Mouse (Mus musculus) lung, embryonic 15.5 days (tissue): ENCODE data around the gene Lgr5. TPM values are rescaled to one million over a fixed set of nuclear protein-coding genes. Genes with fewer than 3 reads are reported as not detected.

Experiments
- ATAC-seq: fragments of 200-750 bp; cut with Nextera tagmentation; 2 replicates; pipeline ENCODE4 v1.8.0; 2017; ENCODE audit warnings: moderate number of reproducible peaks, borderline replicate concordance; ENCODE audit not compliant: low FRiP score, low TSS enrichment; ENCODE audit errors: extremely low read depth
- H3K27ac ChIP-seq: fragments of 300-500 bp; sonication (generic); 2 replicates; pipeline ENCODE4 v1.5.1; 2015; ENCODE audit warnings: moderate library complexity, mild to moderate bottlenecking, inconsistent platforms
- H3K27me3 ChIP-seq: fragments of 300-500 bp; sonication (generic); 2 replicates; pipeline ENCODE4 v1.6.1; 2015; ENCODE audit warnings: inconsistent platforms
- H3K36me3 ChIP-seq: fragments of 300-500 bp; sonication (generic); 2 replicates; pipeline ENCODE4 v1.6.1; 2015; ENCODE audit warnings: inconsistent platforms
- H3K4me1 ChIP-seq: fragments of 300-500 bp; sonication (generic); 2 replicates; pipeline ENCODE4 v1.6.1; 2015; ENCODE audit warnings: inconsistent platforms
- H3K4me2 ChIP-seq: fragments of 300-500 bp; sonication (generic); 2 replicates; pipeline ENCODE4 v1.6.1; 2015; ENCODE audit warnings: inconsistent platforms, mild to moderate bottlenecking, moderate library complexity
- H3K4me3 ChIP-seq: fragments of 300-500 bp; sonication (generic); 2 replicates; pipeline ENCODE4 v1.5.1; 2015; ENCODE audit warnings: mild to moderate bottlenecking, inconsistent platforms
- H3K9ac ChIP-seq: fragments of 300-500 bp; sonication (generic); 2 replicates; pipeline ENCODE4 v1.6.1; 2015; ENCODE audit warnings: inconsistent platforms
- H3K9me3 ChIP-seq: fragments of 300-500 bp; sonication (generic); 2 replicates; pipeline ENCODE4 v1.6.1; 2016; ENCODE audit warnings: inconsistent platforms
- WGBS: fragments of 180-500 bp; shearing (Covaris S2); methylation state at CpG from one replicate; pipeline ENCODE4 v1.1.7; 2015; 5-methylcytosine and 5-hydroxymethylcytosine counted together
- polyA plus RNA-seq: library from polyadenylated mRNA; unstranded; fragments of >200 nt; fragmentation: Nextera tagmentation; extraction: Ambion mirVana; gene quantifications from 2 replicates; pipeline ENCODE4 v1.2.1, GENCODE M21; 2015

Gene Lgr5
- polyA plus RNA-seq, 1 experiment from 2014 or later: 2.5 TPM

DNA sequence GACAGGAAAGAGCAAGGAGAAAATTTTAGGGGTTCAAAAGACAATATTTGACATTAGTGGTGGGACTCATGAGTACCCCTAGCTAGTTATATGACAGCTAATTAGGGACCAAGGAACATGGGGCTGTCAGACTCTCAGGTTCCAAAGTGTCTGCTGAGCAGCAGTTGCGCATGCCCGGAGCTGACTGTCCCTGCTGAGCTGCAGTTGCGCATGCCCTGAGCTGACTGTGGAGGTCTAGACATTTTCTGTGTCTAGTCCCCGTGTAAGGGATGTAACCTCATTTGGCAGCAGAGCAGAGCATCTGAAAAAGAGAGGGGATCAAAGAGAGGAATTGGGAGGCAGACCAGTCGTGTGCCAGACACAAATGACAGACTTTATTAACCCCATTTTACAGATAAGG, 23.6 kb downstream of the Lgr5 start:
- Histone ChIP-seq H3K4me1 (no peaks in the 10 kb centered on the region), H3K36me3 (no peaks in the 10 kb centered on the region), H3K27me3 (no peaks in the 10 kb centered on the region), H3K9ac (no peak overlapping the region), H3K9me3 (no peaks in the 10 kb centered on the region), H3K4me2 (no peak overlapping the region), H3K4me3 (no peak overlapping the region), H3K27ac (no peak overlapping the region)
- WGBS: 76% methylated on average over 5 of the region's 5 CpGs
- ATAC-seq: no peak

- Histone ChIP-seq H3K4me1 (no peaks in the 10 kb centered on the region), H3K9me3 (no peaks in the 10 kb centered on the region), H3K9ac (no peak overlapping the region), H3K27me3 (no peaks in the 10 kb centered on the region), H3K4me2 (no peak overlapping the region), H3K4me3 (no peak overlapping the region), H3K36me3 (no peaks in the 10 kb centered on the region), H3K27ac (no peak overlapping the region)
- 86% methylated on average over 4 of the region's 4 CpGs for WGBS
- no peak for ATAC-seq
These were observed 24.5 kb downstream of the Lgr5 start for GRCm38 (mm10) chr10:115562911-115563686.

DNA sequence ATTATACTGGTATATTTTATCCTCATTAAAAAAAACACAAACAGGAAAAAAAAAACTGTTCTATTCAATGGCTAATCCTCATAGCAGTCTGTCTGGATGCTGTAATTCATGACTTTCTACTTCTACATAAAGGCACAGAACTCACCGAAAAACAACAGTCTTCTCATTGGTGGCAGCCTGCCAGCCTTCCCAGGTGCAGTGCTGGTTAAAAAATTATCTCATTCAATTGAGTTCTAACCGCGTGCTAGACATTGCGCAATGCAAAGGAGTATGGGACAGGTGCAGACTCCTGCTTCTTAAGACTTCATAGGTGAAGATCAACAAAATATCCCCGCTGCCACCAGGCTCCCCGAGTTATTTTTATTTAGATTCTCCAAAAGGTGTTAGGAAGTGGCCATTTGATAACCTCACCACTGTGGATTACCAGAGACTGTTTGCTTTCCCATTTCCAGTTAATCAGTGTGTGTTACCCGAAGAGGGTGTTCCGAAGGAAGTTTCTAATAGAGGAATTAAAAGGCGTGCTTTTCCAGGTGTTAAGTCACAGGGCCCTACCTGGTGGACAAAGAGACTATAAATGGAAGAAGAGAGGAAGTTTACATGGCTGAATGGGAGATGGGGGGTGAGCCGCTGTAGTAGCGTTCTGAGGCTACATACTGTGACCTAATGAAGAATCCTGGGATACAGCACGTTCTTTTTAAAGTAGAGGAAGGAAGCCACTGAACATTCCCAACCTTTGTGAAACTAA, 26.3 kb downstream of the Lgr5 start:
- ATAC-seq: peak; percentile 52; the same call in 1 of the 2 replicates
- Histone ChIP-seq H3K9me3 (no peaks in the 10 kb centered on the region), H3K27ac (no peak overlapping the region), H3K27me3 (no peaks in the 10 kb centered on the region), H3K4me3 (no peak overlapping the region), H3K4me1 (no peaks in the 10 kb centered on the region), H3K4me2 (no peak overlapping the region), H3K9ac (no peak overlapping the region), H3K36me3 (no peaks in the 10 kb centered on the region)
- 39% methylated on average over 12 of the region's 12 CpGs for WGBS

- H3K27me3 ChIP-seq: no peaks in the 10 kb centered on the region
- no peaks in the 10 kb centered on the region for H3K9me3 ChIP-seq
- WGBS: 39% methylated on average over 12 of the region's 12 CpGs
- no peak overlapping the region for H3K4me3 ChIP-seq
- no peak overlapping the region for H3K27ac ChIP-seq
- no peaks in the 10 kb centered on the region for H3K36me3 ChIP-seq
- no peaks in the 10 kb centered on the region for H3K4me1 ChIP-seq
- no peak overlapping the region for H3K4me2 ChIP-seq
- H3K9ac ChIP-seq: no peak overlapping the region
- ATAC-seq: no peak
These were observed 30.8 kb downstream of the Lgr5 start for GRCm38 (mm10) chr10:115556738-115557242.

- Histone ChIP-seq H3K36me3 (no peaks in the 10 kb centered on the region), H3K4me2 (no peak overlapping the region), H3K9me3 (no peaks in the 10 kb centered on the region), H3K27ac (no peak overlapping the region), H3K9ac (no peak overlapping the region), H3K4me1 (no peaks in the 10 kb centered on the region), H3K27me3 (no peaks in the 10 kb centered on the region), H3K4me3 (no peak overlapping the region)
- 18% methylated on average over 2 of the region's 2 CpGs for whole genome bisulfite sequencing
- no peak for ATAC-seq
These were observed 32.3 kb downstream of the Lgr5 start for GRCm38 (mm10) chr10:115555191-115555765.

- no peak for ATAC-seq
- Histone ChIP-seq H3K36me3 (no peaks in the 10 kb centered on the region), H3K4me3 (no peak overlapping the region), H3K4me2 (no peak overlapping the region), H3K9ac (no peak overlapping the region), H3K27ac (no peak overlapping the region), H3K9me3 (no peaks in the 10 kb centered on the region), H3K27me3 (no peaks in the 10 kb centered on the region), H3K4me1 (no peaks in the 10 kb centered on the region)
- WGBS: 73% methylated on average over 11 of the region's 11 CpGs
These were observed 34.0 kb downstream of the Lgr5 start for GRCm38 (mm10) chr10:115553352-115554113.

DNA sequence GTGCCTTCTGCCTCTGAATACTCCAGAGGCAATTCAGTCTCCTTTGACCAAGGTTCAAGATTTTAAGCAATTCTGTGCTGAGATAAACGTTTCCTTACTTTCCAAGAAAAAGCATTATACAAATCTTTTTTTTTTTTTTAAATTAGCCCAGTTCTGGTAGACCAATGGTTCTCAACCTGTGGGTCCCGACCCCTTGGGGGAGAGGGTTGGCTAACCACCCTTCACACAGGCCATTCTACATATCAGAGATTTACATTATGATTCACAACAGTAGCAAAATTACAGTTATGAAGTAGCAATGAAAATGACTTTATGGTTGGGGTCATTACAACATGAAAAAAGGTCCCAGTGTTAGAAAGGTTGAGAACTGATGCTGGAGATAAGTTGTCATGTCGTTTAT, 36.5 kb downstream of the Lgr5 start:
- 63% methylated on average over 3 of the region's 3 CpGs for WGBS
- ATAC-seq: no peak
- no peaks in the 10 kb centered on the region for H3K36me3 ChIP-seq
- H3K4me2 ChIP-seq: no peak overlapping the region
- H3K9ac ChIP-seq: no peak overlapping the region
- H3K27ac ChIP-seq: no peak overlapping the region
- no peaks in the 10 kb centered on the region for H3K27me3 ChIP-seq
- no peaks in the 10 kb centered on the region for H3K4me1 ChIP-seq
- H3K4me3 ChIP-seq: no peak overlapping the region
- H3K9me3 ChIP-seq: no peaks in the 10 kb centered on the region

DNA sequence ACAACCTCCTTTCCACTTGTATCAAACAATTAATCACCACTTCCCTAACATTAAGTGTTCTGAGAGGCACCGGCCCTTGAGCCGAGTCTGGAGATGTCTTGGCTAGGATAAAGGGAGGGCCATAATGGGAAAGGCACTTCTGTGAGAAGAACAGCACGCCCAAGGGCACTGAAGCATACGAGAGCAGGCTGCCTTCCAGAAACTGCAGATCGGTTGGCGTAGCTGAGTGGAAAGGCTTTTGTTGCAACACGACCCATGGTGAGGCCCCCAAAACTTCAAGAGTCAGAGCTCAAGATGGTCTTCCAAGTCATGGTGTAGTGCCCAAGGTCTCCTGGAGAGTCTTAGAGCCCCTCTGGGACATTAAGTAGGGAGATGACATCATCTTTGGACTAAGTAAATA, 37.3 kb downstream of the Lgr5 start:
- Histone ChIP-seq H3K27me3 (no peaks in the 10 kb centered on the region), H3K36me3 (no peaks in the 10 kb centered on the region)
- 70% methylated on average over 7 of the region's 7 CpGs for WGBS

GRCm38 (mm10) chr10:115542917-115543316, 44.7 kb downstream of the Lgr5 start:
- H3K4me3 ChIP-seq: no peak overlapping the region
- no peaks in the 10 kb centered on the region for H3K4me1 ChIP-seq
- H3K4me2 ChIP-seq: no peak overlapping the region
- no peak overlapping the region for H3K27ac ChIP-seq
- no peak overlapping the region for H3K9ac ChIP-seq
- ATAC-seq: no peak
- H3K9me3 ChIP-seq: no peaks in the 10 kb centered on the region
- no peaks in the 10 kb centered on the region for H3K36me3 ChIP-seq
- 65% methylated on average over 6 of the region's 6 CpGs for WGBS
- H3K27me3 ChIP-seq: no peaks in the 10 kb centered on the region

More for the DNA sequence above, 37.3 kb downstream of the Lgr5 start:
- H3K4me1 ChIP-seq: no peaks in the 10 kb centered on the region
- H3K4me2 ChIP-seq: no peak overlapping the region
- H3K9me3 ChIP-seq: no peaks in the 10 kb centered on the region
- no peak overlapping the region for H3K4me3 ChIP-seq
- ATAC-seq: no peak
- no peak overlapping the region for H3K27ac ChIP-seq
- no peak overlapping the region for H3K9ac ChIP-seq

- H3K27me3 ChIP-seq: no peaks in the 10 kb centered on the region
- 2% methylated on average over 2 of the region's 2 CpGs for WGBS
- H3K9ac ChIP-seq: no peak overlapping the region
- no peak overlapping the region for H3K27ac ChIP-seq
- H3K4me1 ChIP-seq: 0 out of 2 replicates have a peak, but pooled peaks cover 4% of the 10 kb centered on the region
- H3K36me3 ChIP-seq: no peaks in the 10 kb centered on the region
- H3K4me3 ChIP-seq: no peak overlapping the region
- no peaks in the 10 kb centered on the region for H3K9me3 ChIP-seq
- ATAC-seq: no peak
- no peak overlapping the region for H3K4me2 ChIP-seq
These were observed 56.8 kb downstream of the Lgr5 start for GRCm38 (mm10) chr10:115530746-115531145.

DNA sequence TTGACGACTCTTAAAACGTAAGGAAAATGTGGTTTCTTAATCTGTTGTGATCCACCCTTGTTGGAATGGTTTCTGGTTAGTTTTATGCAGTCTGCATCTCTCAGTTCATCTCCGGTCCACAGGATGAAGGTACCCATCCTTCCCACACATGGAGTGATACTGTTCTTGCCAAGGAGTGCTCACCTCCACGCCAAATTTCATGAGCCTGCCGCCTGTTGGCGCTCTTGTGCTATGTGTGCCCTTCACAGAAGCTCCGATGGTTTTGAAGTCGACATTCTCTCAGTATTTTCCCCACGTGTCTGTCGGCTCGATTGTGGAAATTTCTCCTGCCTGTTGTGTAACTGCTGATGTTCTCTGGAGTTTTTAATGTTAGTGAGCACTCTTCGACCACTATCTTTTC, 57.8 kb downstream of the Lgr5 start:
- Histone ChIP-seq H3K36me3 (no peaks in the 10 kb centered on the region), H3K4me2 (no peak overlapping the region), H3K4me3 (no peak overlapping the region), H3K9ac (no peak overlapping the region), H3K4me1 (0 out of 2 replicates have a peak, but pooled peaks cover 4% of the 10 kb centered on the region), H3K27ac (no peak overlapping the region), H3K27me3 (no peaks in the 10 kb centered on the region), H3K9me3 (no peaks in the 10 kb centered on the region)
- 82% methylated on average over 12 of the region's 12 CpGs for WGBS
- no peak for ATAC-seq
